Mouse (Mus musculus): Measurements from ENCODE around the gene Dpysl4.

Dpysl4 gene

GRCm38 (mm10) chr7:139085629-139086194 lies at the start of gene Dpysl4:
TSS of gene Dpysl4 (plus strand) at chr7:139086001.
- peak; percentile 61 for DNase-seq (ENCODE audit: low spot score)

- DNase-seq (ENCODE audit: low spot score), result no peak
Measured at GRCm38 (mm10) chr7:139063406-139063805, 22.4 kb upstream of the Dpysl4 start.

GRCm38 (mm10) chr7:139068182-139068623 lies 17.6 kb upstream of the Dpysl4 start:
- DNase-seq (ENCODE audit: low spot score), result peak; percentile 53

GRCm38 (mm10) chr7:139074189-139074588 lies 11.6 kb upstream of the Dpysl4 start:
- DNase-seq (ENCODE audit: low spot score), result no peak

- no peak for DNase-seq (ENCODE audit: low spot score)
Measured at GRCm38 (mm10) chr7:139075054-139075794, 10.6 kb upstream of the Dpysl4 start.

GRCm38 (mm10) chr7:139077283-139077682 lies 8.5 kb upstream of the Dpysl4 start:
- no peak for DNase-seq (ENCODE audit: low spot score)

- no peak for DNase-seq (ENCODE audit: low spot score)
Measured at GRCm38 (mm10) chr7:139078181-139078580, 7.6 kb upstream of the Dpysl4 start.

- no peak for DNase-seq (ENCODE audit: low spot score)
Measured at GRCm38 (mm10) chr7:139079141-139079540, 6.7 kb upstream of the Dpysl4 start.

- no peak for DNase-seq (ENCODE audit: low spot score)
Measured at GRCm38 (mm10) chr7:139080714-139081113, 5.1 kb upstream of the Dpysl4 start.

- no peak for DNase-seq (ENCODE audit: low spot score)
Measured at GRCm38 (mm10) chr7:139081158-139081557, 4.6 kb upstream of the Dpysl4 start.

- DNase-seq (ENCODE audit: low spot score), result no peak
Measured at GRCm38 (mm10) chr7:139082281-139082680, 3.5 kb upstream of the Dpysl4 start.

- no peak for DNase-seq (ENCODE audit: low spot score)
Measured at GRCm38 (mm10) chr7:139084316-139084715, 1.5 kb upstream of the Dpysl4 start.

GRCm38 (mm10) chr7:139086195-139087158 lies 676 bp downstream of the Dpysl4 start:
- DNase-seq (ENCODE audit: low spot score), result peak; percentile 15

GRCm38 (mm10) chr7:139087801-139088200 lies 2.0 kb downstream of the Dpysl4 start:
- DNase-seq (ENCODE audit: low spot score), result no peak

GRCm38 (mm10) chr7:139089892-139090874 lies 4.4 kb downstream of the Dpysl4 start:
- DNase-seq (ENCODE audit: low spot score), result no peak

- no peak for DNase-seq (ENCODE audit: low spot score)
Measured at GRCm38 (mm10) chr7:139091681-139092080, 5.9 kb downstream of the Dpysl4 start.

- no peak for DNase-seq (ENCODE audit: low spot score)
Measured at GRCm38 (mm10) chr7:139092676-139093075, 6.9 kb downstream of the Dpysl4 start.

GRCm38 (mm10) chr7:139093124-139093523 lies 7.3 kb downstream of the Dpysl4 start:
- no peak for DNase-seq (ENCODE audit: low spot score)

- DNase-seq (ENCODE audit: low spot score), result no peak
Measured at GRCm38 (mm10) chr7:139093781-139094180, 8.0 kb downstream of the Dpysl4 start.

- no peak for DNase-seq (ENCODE audit: low spot score)
Measured at GRCm38 (mm10) chr7:139094761-139095160, 9.0 kb downstream of the Dpysl4 start.

- DNase-seq (ENCODE audit: low spot score), result no peak
Measured at GRCm38 (mm10) chr7:139095282-139095681, 9.5 kb downstream of the Dpysl4 start.

Data from urinary bladder, postnatal 14 days (tissue).